Comparison of ENCODE assay signal across 13 mouse cellular contexts in genomic region chr14:122171031-122171430, GRCm38 (mm10). TPM values are rescaled to one million over a fixed set of nuclear protein-coding genes. Genes with fewer than 3 reads are reported as not detected.
DNase-seq lines count a peak whose midpoint lies in the region; ATAC-seq and TF ChIP-seq lines count a peak whose summit lies in the region.
"Had no signal": no experiment of that assay in that cellular context is flagged by ENCODE, and none has a peak within 500 bp of the region (broad histone marks: within the 10 kb centered on the region; RNA-seq: fewer than 3 reads in every experiment).

No protein-coding gene starts in this region.

- no peaks in the 10 kb centered on the region for H3K9me3 ChIP-seq in kidney, embryonic 14.5 days (ENCODE audit: control insufficient read depth, low read length)
- H3K9me3 ChIP-seq in intestine, embryonic 15.5 days = no peaks in the 10 kb centered on the region
- H3K9me3 ChIP-seq in kidney, postnatal 0 days (replicated peaks; ENCODE audit: low read length) = no peaks in the 10 kb centered on the region
- no peaks in the 10 kb centered on the region for H3K9me3 ChIP-seq in liver, postnatal 0 days (ENCODE audit: low read length)
- H3K9me3 ChIP-seq: forebrain, embryonic 12.5 days; hindbrain, embryonic 12.5 days had no signal

- no peak for ATAC-seq in kidney, embryonic 14.5 days (ENCODE audit: low FRiP score, low TSS enrichment)
- peak; percentile 76; the same call in 1 of the 2 replicates for ATAC-seq in intestine, embryonic 15.5 days
- ATAC-seq in kidney, postnatal 0 days (replicated peaks; ENCODE audit: low FRiP score, low read depth) = 0 out of 2 replicates have a peak, but pooled peaks have one; percentile 66
- ATAC-seq in liver, postnatal 0 days = peak; percentile 88

- peak; percentile 46 for DNase-seq in kidney, adult 11 months
- DNase-seq in kidney, postnatal 0 days (ENCODE audit: low spot score) = no peak
- peak; percentile 35 for DNase-seq in liver, postnatal 0 days
- DNase-seq in heart, postnatal 10 days = no peak
- DNase-seq in left cerebral cortex, adult 18-20 months (ENCODE audit: low spot score in 2 of 2) = no peak
- no peak for DNase-seq in lung, postnatal 4 days
- DNase-seq: cerebellum, postnatal 14 days; gastrocnemius, postnatal 36 days; lung, postnatal 14 days had no signal

- TF ChIP-seq CTCF in kidney, postnatal 0 days (IDR thresholded peaks at IDR 0.05; ENCODE audit: low read depth) = no peak
- no peak for TF ChIP-seq CTCF in liver, postnatal 0 days (IDR thresholded peaks at IDR 0.05; ENCODE audit: low read depth)

- 72% methylated on average over 7 of the region's 7 CpGs for WGBS in kidney, embryonic 14.5 days
- 63% methylated on average over 7 of the region's 7 CpGs for WGBS in intestine, embryonic 15.5 days
- WGBS in kidney, postnatal 0 days = 74% methylated on average over 7 of the region's 7 CpGs
- 64% methylated on average over 7 of the region's 7 CpGs for WGBS in liver, postnatal 0 days (ENCODE audit: insufficient replicate concordance)

- intact Hi-C loops in heart, postnatal 10 days (cut with DNase I) = no loop called here

- no peak for TF ChIP-seq EP300 in liver, postnatal 0 days (IDR thresholded peaks at IDR 0.05; ENCODE audit: low read depth)

- no peak overlapping the region for H3K9ac ChIP-seq in kidney, embryonic 14.5 days (ENCODE audit: low read depth, low read length)
- H3K9ac ChIP-seq in intestine, embryonic 15.5 days = no peak overlapping the region
- no peak overlapping the region for H3K9ac ChIP-seq in kidney, postnatal 0 days (ENCODE audit: low read depth, low read length)
- no peak overlapping the region for H3K9ac ChIP-seq in liver, postnatal 0 days (replicated peaks)
- H3K9ac ChIP-seq: forebrain, embryonic 12.5 days; hindbrain, embryonic 12.5 days had no signal

- no peak overlapping the region for H3K4me2 ChIP-seq in kidney, embryonic 14.5 days (replicated peaks; ENCODE audit: low read depth, low read length)
- no peak overlapping the region for H3K4me2 ChIP-seq in intestine, embryonic 15.5 days (replicated peaks)
- no peak overlapping the region for H3K4me2 ChIP-seq in kidney, postnatal 0 days (ENCODE audit: low read length)
- peak overlapping the region; percentile 42 for H3K4me2 ChIP-seq in liver, postnatal 0 days (ENCODE audit: low read depth, low read length)
- H3K4me2 ChIP-seq: forebrain, embryonic 12.5 days; hindbrain, embryonic 12.5 days had no signal

- 0 out of 2 replicates have a peak, but pooled peaks cover 8% of the 10 kb centered on the region for H3K4me1 ChIP-seq in kidney, embryonic 14.5 days (ENCODE audit: control insufficient read depth, insufficient read depth, low read length)
- H3K4me1 ChIP-seq in intestine, embryonic 15.5 days (replicated peaks) = peaks cover 6% of the 10 kb centered on the region; the same call in 1 of the 2 replicates
- no peaks in the 10 kb centered on the region for H3K4me1 ChIP-seq in kidney, postnatal 0 days (replicated peaks; ENCODE audit: insufficient read depth, low read length)
- H3K4me1 ChIP-seq in liver, postnatal 0 days (ENCODE audit: insufficient read depth) = peaks cover 5% of the 10 kb centered on the region
- H3K4me1 ChIP-seq: hindbrain, embryonic 12.5 days had no signal

- H3K4me3 ChIP-seq in kidney, embryonic 14.5 days (ENCODE audit: low read length) = no peak overlapping the region
- no peak overlapping the region for H3K4me3 ChIP-seq in intestine, embryonic 15.5 days (replicated peaks)
- no peak overlapping the region for H3K4me3 ChIP-seq in kidney, postnatal 0 days (replicated peaks; ENCODE audit: low read depth, low read length)
- H3K4me3 ChIP-seq in liver, postnatal 0 days (ENCODE audit: low read depth, low read length) = no peak overlapping the region
- H3K4me3 ChIP-seq: forebrain, embryonic 12.5 days; hindbrain, embryonic 12.5 days had no signal

- no peak overlapping the region for H3K27ac ChIP-seq in kidney, embryonic 14.5 days (ENCODE audit: low read depth, low read length)
- no peak overlapping the region for H3K27ac ChIP-seq in intestine, embryonic 15.5 days
- no peak overlapping the region for H3K27ac ChIP-seq in kidney, postnatal 0 days
- H3K27ac ChIP-seq in liver, postnatal 0 days (ENCODE audit: low read depth) = no peak overlapping the region
- H3K27ac ChIP-seq: hindbrain, embryonic 12.5 days had no signal

- no peaks in the 10 kb centered on the region for H3K27me3 ChIP-seq in kidney, embryonic 14.5 days (ENCODE audit: control insufficient read depth, insufficient read depth, low read length)
- no peaks in the 10 kb centered on the region for H3K27me3 ChIP-seq in intestine, embryonic 15.5 days (replicated peaks)
- no peaks in the 10 kb centered on the region for H3K27me3 ChIP-seq in kidney, postnatal 0 days (ENCODE audit: insufficient read depth, low read length)
- no peaks in the 10 kb centered on the region for H3K27me3 ChIP-seq in liver, postnatal 0 days (ENCODE audit: insufficient read depth, low read length)
- H3K27me3 ChIP-seq: forebrain, embryonic 12.5 days; hindbrain, embryonic 12.5 days had no signal

- H3K36me3 ChIP-seq in kidney, embryonic 14.5 days (ENCODE audit: control insufficient read depth, insufficient read depth, low read length) = no peaks in the 10 kb centered on the region
- H3K36me3 ChIP-seq in intestine, embryonic 15.5 days = no peaks in the 10 kb centered on the region
- no peaks in the 10 kb centered on the region for H3K36me3 ChIP-seq in kidney, postnatal 0 days (ENCODE audit: insufficient read depth, low read length)
- no peaks in the 10 kb centered on the region for H3K36me3 ChIP-seq in liver, postnatal 0 days (replicated peaks; ENCODE audit: insufficient read depth, low read length)
- H3K36me3 ChIP-seq: forebrain, embryonic 12.5 days; hindbrain, embryonic 12.5 days had no signal

RNA-seq across cellular contexts. Expression of gene Clybl, which starts 10.5 kb away (rescaled TPM):
- polyA plus RNA-seq in kidney, embryonic 14.5 days (2014; fragmentation: Nextera tagmentation; extraction: Ambion mirVana) = 29.0 and 30.3 TPM in 2 replicates
- 29.5 and 33.7 TPM in 2 replicates for polyA plus RNA-seq in intestine, embryonic 15.5 days (2015; fragmentation: Nextera tagmentation; extraction: Ambion mirVana)
- 45.7 and 47.9 TPM in 2 replicates for polyA plus RNA-seq in kidney, postnatal 0 days (2015; fragmentation: Nextera tagmentation; extraction: Ambion mirVana)
- 36.0 and 37.8 TPM in 2 replicates for polyA plus RNA-seq in liver, postnatal 0 days (2015; fragmentation: Nextera tagmentation; extraction: Ambion mirVana)
- 100 to 1,000 TPM; 103 TPM for total RNA-seq in heart, postnatal 10 days (2021)
- 10 to 100 TPM; 22.9 to 28.7 TPM for total RNA-seq in left cerebral cortex, adult 18-20 months (2021)

Comparison
In these comparisons a context has a peak if more than half of its experiments do, and no peak if none do; other contexts are left out.
1. DNase-seq: peak in kidney, adult 11 months (single experiment) and liver, postnatal 0 days (single experiment); none in kidney, postnatal 0 days (single experiment), heart, postnatal 10 days (0 of 2), left cerebral cortex, adult 18-20 months (0 of 2) and lung, postnatal 4 days (0 of 2).